Mouse (Mus musculus): ENCODE data around the gene Adam1b. TPM values are rescaled to one million over a fixed set of nuclear protein-coding genes. Genes with fewer than 3 reads are reported as not detected.

The Adam1b gene
- total RNA-seq, 2 experiments from 2014 or later = not detected

Other genes starting within 250 kb of the Adam1b start
- 10 to 100 TPM; 58.7 to 77.7 TPM for gene Trafd1, start 117.8 kb downstream of the Adam1b start, total RNA-seq (2021)
- gene Naa25, start 105.5 kb downstream of the Adam1b start, total RNA-seq (2021) = 10 to 100 TPM; 29.9 to 31.7 TPM
- 1 to 10 TPM; 2.9 to 5.6 TPM for gene Tmem116, start 51.5 kb downstream of the Adam1b start, total RNA-seq (2021)
- 100 to 1,000 TPM; 136 to 146 TPM for gene Erp29, start 50.9 kb downstream of the Adam1b start, total RNA-seq (2021)
- 1 to 10 TPM; 9.6 to 9.9 TPM for gene Adam1a, start 42.0 kb upstream of the Adam1b start, total RNA-seq (2021)
- not detected for gene Gm42878, start 42.0 kb upstream of the Adam1b start, total RNA-seq (2021)
- 10 to 100 TPM; 82.4 to 92.1 TPM for gene Mapkapk5, start 42.5 kb upstream of the Adam1b start, total RNA-seq (2021)
- gene Aldh2, start 90.4 kb upstream of the Adam1b start, total RNA-seq (2021) = 100 to 1,000 TPM; 858 to 942 TPM
- gene Acad12, start 115.5 kb upstream of the Adam1b start, total RNA-seq (2021) = 10 to 100 TPM; 13.3 to 14.5 TPM
- 10 to 100 TPM; 19.8 to 22.4 TPM for gene Acad10, start 157.1 kb upstream of the Adam1b start, total RNA-seq (2021)
- 10 to 100 TPM; 52.8 to 54.4 TPM for gene Brap, start 157.1 kb upstream of the Adam1b start, total RNA-seq (2021)
- 100 to 1,000 TPM; 191 to 216 TPM for gene Atxn2, start 207.9 kb upstream of the Adam1b start, total RNA-seq (2021)